In genomic region chr3:30308081-30308480, GRCm38 (mm10) we compare ENCODE assay signal across 15 mouse cellular contexts.
DNase-seq lines count a peak whose midpoint lies in the region; ATAC-seq and TF ChIP-seq lines count a peak whose summit lies in the region.
"Had no signal": no experiment of that assay in that cellular context is flagged by ENCODE, and none has a peak within 500 bp of the region (broad histone marks: within the 10 kb centered on the region; RNA-seq: fewer than 3 reads in every experiment).

No protein-coding gene starts in this region.

- no peak overlapping the region for H3K27ac ChIP-seq in layer of hippocampus, adult 2 months
- no peak overlapping the region for H3K27ac ChIP-seq in liver, embryonic 14.5 days
- H3K27ac ChIP-seq: gastrocnemius, adult 2 months had no signal

- H3K4me3 ChIP-seq in layer of hippocampus, adult 2 months: no peak overlapping the region
- no peak overlapping the region for H3K4me3 ChIP-seq in liver, embryonic 14.5 days (ENCODE audit: insufficient read depth in 1 of 2, low read depth in 2 of 2, low read length in 2 of 2)
- H3K4me3 ChIP-seq: erythroblast, embryonic 14.5 days; gastrocnemius, adult 2 months had no signal

- H3K4me1 ChIP-seq in liver, embryonic 14.5 days (replicated peaks; ENCODE audit: control insufficient read depth in 2 of 2, insufficient read depth in 2 of 2, low read length in 1 of 2): no peaks in the 10 kb centered on the region

- no peak overlapping the region for H3K4me2 ChIP-seq in liver, embryonic 14.5 days (ENCODE audit: low read depth)

- DNase-seq in layer of hippocampus, adult 2 months (ENCODE audit: low spot score in 2 of 2): no peak
- DNase-seq in layer of hippocampus, postnatal 25 days (ENCODE audit: extremely low spot score in 1 of 2, low spot score in 1 of 2): no peak
- peak; percentile 3 for DNase-seq in ES-CJ7 (ENCODE audit: low read depth, low spot score)
- peak; percentile 54 for DNase-seq in embryo, embryonic 10.5 days (ENCODE audit: low spot score)
- DNase-seq in liver, embryonic 14.5 days (ENCODE audit: low read depth in 3 of 3, low spot score in 3 of 3): no peak
- DNase-seq in cerebellum, postnatal 4 days (ENCODE audit: low spot score in 2 of 2): no peak
- DNase-seq in thymus, postnatal 14 days: no peak
- DNase-seq: cerebellum, adult 11-12 months; gastrocnemius, adult 2 months; heart, postnatal 10 days; kidney, postnatal 10 days; right cerebral cortex, postnatal 25 days had no signal

- H3K9ac ChIP-seq in liver, embryonic 14.5 days (replicated peaks): no peak overlapping the region

- no peaks in the 10 kb centered on the region for H3K9me3 ChIP-seq in liver, embryonic 14.5 days (ENCODE audit: control insufficient read depth, low read length)

- TF ChIP-seq EP300 in liver, embryonic 14.5 days (IDR thresholded peaks at IDR 0.05; ENCODE audit: low read depth): no peak

- WGBS in liver, embryonic 14.5 days (ENCODE audit: insufficient replicate concordance): 40% methylated on average over 4 of the region's 4 CpGs

- H3K27me3 ChIP-seq in liver, embryonic 14.5 days (ENCODE audit: control insufficient read depth, insufficient read depth, low read length): no peaks in the 10 kb centered on the region

- no peaks in the 10 kb centered on the region for H3K36me3 ChIP-seq in liver, embryonic 14.5 days (replicated peaks; ENCODE audit: control insufficient read depth, insufficient read depth, low read depth)

- TF ChIP-seq CTCF in layer of hippocampus, adult 2 months (conservative IDR thresholded peaks at IDR 0.05): 0 out of 2 replicates have a peak, but pooled peaks have one; percentile 13
- peak; percentile 18; the same call in 1 of the 2 replicates for TF ChIP-seq CTCF in liver, embryonic 14.5 days (IDR thresholded peaks at IDR 0.05; ENCODE audit: low read depth)

- no peak for ATAC-seq in liver, embryonic 14.5 days (ENCODE audit: insufficient read depth)
- ATAC-seq: forebrain, embryonic 16.5 days; midbrain, embryonic 16.5 days had no signal

Comparison
In these comparisons a context has a peak if more than half of its experiments do, and no peak if none do; other contexts are left out.
1. DNase-seq: peak in ES-CJ7 (single experiment) and embryo, embryonic 10.5 days (single experiment); none in layer of hippocampus, adult 2 months (0 of 2), layer of hippocampus, postnatal 25 days (0 of 2), liver, embryonic 14.5 days (0 of 3), cerebellum, postnatal 4 days (0 of 2) and thymus, postnatal 14 days (single experiment).